Mouse (Mus musculus): Measurements from ENCODE around the gene Ppat.
"Not testable (repeated sequence)": the region's sequence is repeated elsewhere in the genome, so short reads cannot be mapped to it uniquely, and the experiment has no call there.

Gene Ppat

DNA sequence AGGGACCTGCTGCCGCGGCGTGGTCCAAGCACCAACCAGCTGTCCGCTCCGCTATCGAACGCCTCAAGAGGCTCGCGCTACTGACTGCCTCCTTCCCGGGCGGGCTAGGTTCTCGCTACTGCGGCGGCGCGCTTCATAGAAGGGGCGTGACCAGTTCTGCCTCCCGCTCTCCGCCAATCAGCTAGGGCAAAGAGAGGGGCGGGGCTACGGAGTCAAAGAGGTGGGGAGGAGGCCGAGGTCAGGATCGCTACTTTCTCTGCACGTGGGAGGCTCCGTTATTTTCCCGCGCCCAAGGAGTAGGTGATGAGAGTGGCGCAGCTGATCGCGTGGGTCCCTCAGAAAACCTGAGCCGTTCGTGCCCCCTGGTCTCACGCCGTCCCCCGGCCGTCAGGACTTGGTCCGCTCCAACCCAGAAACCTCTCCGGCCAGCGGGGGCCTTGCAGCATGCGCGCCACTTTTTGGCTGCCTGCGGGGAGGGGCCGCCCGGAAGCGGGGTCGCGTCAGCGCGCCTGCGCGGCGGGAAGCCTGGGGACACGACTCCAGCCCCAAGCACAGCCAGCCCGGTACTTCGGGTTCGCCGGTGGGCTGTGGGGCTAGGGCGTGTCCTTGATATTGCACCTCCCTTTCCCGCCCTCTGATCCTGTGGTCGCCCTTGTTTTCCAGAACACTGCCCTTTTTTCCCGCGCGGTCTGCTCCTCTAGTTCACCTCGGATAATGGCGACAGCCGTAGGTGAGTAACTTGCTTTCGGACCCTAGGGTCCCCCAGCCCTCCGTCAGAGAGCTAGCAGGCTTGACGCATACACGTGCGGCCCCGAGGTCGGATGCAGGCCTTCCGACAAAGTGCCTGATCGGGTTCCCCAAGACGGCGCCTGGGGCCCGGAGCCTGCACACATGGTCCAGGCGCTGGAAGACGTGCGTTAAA is at the start of gene Ppat, which contains the start of gene Paics:
Gene Ppat (minus strand): TSS at position 473 of the 922 bp plus-strand sequence.
Gene Paics (plus strand): TSS at position 202 of the 922 bp plus-strand sequence.
- DNase-seq = peak; percentile 98

- DNase-seq = no peak
These were observed 47.0 kb upstream of the Ppat start for GRCm38 (mm10) chr5:76998416-76998815.

DNA sequence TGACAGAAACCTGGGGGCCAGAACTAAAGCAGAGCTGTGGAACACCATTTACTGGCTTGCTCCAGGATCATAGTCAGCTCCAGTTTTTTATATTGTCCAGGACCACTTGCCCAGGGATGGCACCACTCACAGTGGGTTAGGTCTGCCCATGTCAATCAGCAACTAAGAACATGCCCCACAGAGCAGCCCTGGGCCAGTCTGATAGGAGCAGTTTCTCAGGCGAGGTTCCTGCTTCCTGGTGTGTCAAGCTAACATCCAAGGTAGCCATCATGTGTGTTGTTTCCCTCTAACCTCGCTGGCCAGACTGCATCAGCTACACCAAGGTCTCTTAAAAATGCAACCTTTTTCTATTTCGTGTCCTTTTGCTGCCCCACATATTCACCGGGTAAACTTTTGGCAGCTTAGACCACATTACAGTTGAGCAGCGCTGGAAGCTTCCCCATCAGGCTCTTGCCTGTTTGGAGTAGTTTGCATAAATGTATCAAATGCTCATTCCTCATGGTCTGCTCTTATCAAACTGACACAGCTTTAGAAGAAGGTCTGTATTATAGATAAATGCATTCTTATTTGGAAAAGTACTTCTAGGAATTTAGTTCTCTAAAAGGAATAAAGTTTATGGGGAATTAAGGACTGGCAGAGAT is 41.9 kb upstream of the Ppat start:
- DNase-seq = no peak

DNA sequence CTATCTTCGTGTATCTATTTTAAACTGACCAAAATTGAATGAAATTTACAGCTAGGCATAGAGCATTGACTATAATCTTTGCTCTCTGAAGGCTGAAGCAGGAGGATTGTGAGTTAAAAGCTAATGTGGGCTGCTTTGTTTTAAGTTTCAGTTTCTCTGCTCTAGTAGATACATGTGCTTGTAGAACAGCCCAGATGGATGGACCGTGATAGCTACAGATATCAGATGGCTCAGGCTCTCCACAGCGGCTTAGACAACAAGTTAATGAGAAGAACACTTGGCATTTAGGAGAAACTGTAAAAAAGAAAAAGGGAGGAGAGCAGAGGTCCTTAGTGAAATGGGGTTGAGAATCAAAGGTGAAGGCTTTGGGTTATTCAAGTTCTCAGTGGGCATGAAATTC is 39.4 kb upstream of the Ppat start:
- DNase-seq = no peak

- no peak for DNase-seq
These were observed 32.6 kb upstream of the Ppat start for GRCm38 (mm10) chr5:76984015-76984414.

DNA sequence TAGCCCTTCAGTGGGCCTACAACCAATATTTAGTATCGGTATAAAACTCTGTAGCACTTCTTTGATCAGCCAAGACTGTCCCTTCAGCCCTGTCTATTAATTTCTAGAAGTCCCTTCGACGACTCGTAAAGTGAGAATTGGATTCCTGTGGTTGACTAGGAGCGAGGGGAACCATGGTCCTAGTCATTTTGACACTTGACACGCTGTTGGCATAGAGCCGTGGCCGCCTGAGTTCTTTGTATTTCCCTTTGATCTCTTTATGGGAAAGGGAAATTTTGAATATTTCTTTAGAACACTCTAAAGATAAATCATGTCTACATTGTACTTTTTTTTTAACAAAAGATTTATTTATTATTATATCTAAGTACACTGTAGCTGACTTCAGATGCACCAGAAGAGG is 24.4 kb upstream of the Ppat start:
- no peak for DNase-seq

- DNase-seq = peak; percentile 83
These were observed 23.3 kb upstream of the Ppat start, which contains the start of gene Srp72 for GRCm38 (mm10) chr5:76974554-76975285. Srp72 (plus strand) TSS chr5:76974683.

GRCm38 (mm10) chr5:76974207-76974553 is 22.8 kb upstream of the Ppat start:
- no peak for DNase-seq

GRCm38 (mm10) chr5:76973488-76973887 is 22.1 kb upstream of the Ppat start:
- DNase-seq = no peak

- DNase-seq = not testable (repeated sequence)
These were observed 19.7 kb upstream of the Ppat start for GRCm38 (mm10) chr5:76971115-76971514.

DNA sequence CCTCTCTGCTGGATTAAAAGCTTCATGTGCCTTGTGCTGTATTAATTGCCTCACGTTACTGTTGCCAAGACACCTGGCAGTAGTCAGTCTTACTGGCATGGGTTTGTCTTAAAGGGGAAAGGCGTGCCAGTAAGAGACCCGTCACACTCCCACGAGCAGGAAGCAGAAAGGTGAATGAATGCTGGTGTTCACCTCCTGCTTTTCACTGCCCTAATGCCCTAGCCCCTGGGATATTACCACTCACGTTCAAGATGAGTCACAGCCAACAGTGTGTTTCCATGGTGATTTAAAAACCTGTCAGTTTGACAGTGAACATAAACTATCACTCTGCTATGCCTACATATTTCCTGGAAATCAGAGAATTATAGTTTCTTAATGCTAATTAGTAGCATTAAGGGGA is 17.9 kb upstream of the Ppat start:
- no peak for DNase-seq

- DNase-seq = no peak
These were observed 13.3 kb upstream of the Ppat start for GRCm38 (mm10) chr5:76964651-76965050.

GRCm38 (mm10) chr5:76962545-76962944 is 11.2 kb upstream of the Ppat start:
- no peak for DNase-seq

- no peak for DNase-seq
These were observed 8.2 kb upstream of the Ppat start for GRCm38 (mm10) chr5:76959587-76959986.

- DNase-seq = no peak
These were observed 6.6 kb upstream of the Ppat start for GRCm38 (mm10) chr5:76957954-76958353.

DNA sequence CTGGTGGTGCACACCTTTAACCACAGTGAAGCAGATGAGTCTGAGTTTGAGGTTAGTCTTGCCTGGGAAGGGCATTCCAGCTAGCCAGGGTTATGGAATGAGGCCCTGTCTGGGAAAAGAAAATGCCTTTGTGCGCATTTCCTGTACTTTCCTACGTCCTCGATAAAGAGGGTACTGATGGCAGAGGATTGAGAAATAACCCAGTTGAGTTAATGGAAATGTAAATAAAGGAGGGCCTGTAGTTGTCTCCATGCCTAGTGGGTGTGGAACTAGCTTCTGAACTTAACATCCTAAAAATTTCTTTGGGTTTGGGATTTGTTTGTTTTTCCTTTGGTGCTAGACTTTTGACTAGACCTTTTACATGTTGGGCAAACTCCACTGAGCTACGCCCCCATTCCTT is 4.1 kb upstream of the Ppat start:
- no peak for DNase-seq

- DNase-seq = no peak
These were observed 3.0 kb upstream of the Ppat start for GRCm38 (mm10) chr5:76954271-76954900.

GRCm38 (mm10) chr5:76953794-76954193 is 2.4 kb upstream of the Ppat start:
- no peak for DNase-seq

DNA sequence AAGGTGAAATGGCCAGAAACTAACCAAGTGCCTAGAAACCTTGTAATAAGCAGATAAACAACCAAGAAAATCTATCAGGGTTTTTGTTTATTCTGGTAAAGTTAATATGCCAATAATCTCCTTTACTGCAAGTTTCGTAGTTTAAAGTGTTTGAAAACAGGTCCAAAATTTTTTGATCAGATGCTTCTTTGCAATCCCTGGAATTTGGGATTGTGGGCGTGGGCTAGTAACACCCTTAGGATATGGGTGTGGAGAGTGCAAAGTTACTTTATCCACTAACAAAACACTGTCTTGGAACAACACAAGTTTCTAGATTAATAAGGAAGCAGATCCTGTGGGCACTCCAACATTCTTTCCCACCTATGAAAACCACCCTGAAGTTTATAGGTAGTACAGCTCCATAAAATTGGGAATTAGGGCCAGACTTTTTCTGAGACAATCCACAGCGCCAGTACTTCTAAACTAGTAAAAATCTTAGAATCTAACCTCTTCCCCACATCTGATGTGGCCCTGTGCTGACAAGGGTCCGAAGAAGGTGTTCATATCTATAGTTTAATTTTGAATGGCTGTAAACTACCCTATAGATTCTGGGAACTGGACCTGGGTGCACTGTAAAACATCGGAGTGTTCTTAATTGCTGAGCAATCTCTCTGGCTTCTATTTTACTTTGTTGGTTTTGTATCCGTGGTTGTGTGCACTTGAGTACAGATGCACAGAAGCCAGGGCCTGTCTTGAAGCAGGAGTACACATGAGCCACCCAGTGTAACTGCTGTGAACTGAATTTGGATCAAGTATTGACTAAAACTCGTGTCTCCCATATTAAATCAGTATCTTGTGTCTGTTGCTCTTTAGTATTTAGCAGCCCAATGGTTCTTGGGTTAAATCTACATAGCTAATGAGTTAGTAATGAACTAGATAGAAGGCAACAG is 998 bp upstream of the Ppat start:
- DNase-seq = no peak

DNA sequence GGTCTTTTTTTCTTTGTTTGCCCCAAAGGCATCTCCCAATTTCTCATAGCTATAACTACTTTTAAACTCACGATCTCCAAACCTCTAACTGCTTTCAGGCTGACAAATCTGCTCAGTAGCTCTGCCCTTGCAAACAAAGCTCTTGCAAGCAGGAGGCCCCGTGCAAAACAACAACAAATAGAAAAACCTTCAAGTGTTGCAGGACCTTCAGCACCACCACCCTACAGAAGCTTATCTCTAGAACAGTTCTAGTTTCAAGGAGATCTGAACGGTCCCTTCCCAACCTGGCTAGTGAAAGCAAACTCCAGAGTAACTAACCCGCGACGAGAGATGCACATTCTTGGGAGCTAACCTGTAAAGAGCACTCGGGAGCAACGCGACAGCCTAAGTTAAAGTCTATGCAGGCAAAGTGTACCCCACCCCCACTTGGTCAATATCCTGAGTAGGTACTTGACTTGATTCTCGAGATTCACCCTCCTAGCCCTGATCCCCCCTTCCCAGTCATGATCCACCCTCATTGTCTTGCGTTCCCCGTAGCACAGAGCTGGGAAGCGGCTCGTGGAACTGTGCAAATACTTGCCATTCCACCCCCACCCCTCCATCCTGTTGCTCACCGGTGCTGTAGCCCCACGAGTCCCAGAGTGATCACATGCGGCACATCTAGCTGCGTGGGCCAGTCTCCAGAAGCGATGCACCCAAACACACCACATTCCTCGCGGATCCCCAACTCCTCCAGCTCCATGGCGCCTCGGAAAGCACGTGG is 854 bp downstream of the Ppat start:
- DNase-seq = no peak

- no peak for DNase-seq
These were observed 3.6 kb downstream of the Ppat start for GRCm38 (mm10) chr5:76947758-76948157.
